Mouse (Mus musculus): ENCODE results near the gene Gm20481.
"Not testable (repeated sequence)": the region's sequence is repeated elsewhere in the genome, so short reads cannot be mapped to it uniquely, and the experiment has no call there.

The Gm20481 gene

GRCm38 (mm10) chr17:35003022-35003838, 33.5 kb downstream of the Gm20481 start:
- no peak for DNase-seq (ENCODE audit: low spot score in 2 of 2)

GRCm38 (mm10) chr17:35004075-35004717, 34.5 kb downstream of the Gm20481 start:
- no peak for DNase-seq (ENCODE audit: low spot score in 2 of 2)

GRCm38 (mm10) chr17:35005158-35005557, 35.4 kb downstream of the Gm20481 start:
- DNase-seq (ENCODE audit: low spot score in 2 of 2), result peak; percentile 10 to 59

GRCm38 (mm10) chr17:35005902-35006301, 36.2 kb downstream of the Gm20481 start:
- not testable (repeated sequence) for DNase-seq (ENCODE audit: low spot score in 2 of 2)

GRCm38 (mm10) chr17:35007387-35007991, 37.8 kb downstream of the Gm20481 start:
- no peak for DNase-seq (ENCODE audit: low spot score in 2 of 2)

- DNase-seq (ENCODE audit: low spot score in 2 of 2), result no peak
Measured at GRCm38 (mm10) chr17:35009586-35009985, 39.9 kb downstream of the Gm20481 start.

DNA sequence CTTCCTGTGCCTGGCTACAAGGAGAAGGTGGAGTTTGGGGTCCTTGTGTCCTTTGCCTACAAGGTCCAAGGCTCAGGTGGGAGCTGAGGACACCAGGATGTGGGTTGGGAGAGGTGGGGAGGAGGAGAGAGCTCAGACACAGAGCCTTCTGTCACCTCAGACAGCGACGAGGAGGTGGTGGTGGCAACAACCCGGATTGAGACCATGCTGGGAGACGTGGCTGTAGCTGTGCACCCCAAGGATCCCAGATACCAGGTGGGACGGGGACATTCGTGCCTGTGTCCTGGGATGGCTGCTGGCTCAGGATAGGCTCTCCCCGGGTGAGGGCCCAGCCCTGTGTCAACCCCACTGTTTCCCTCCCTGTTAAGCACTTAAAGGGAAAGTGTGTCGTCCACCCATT, 41.7 kb downstream of the Gm20481 start:
- DNase-seq (ENCODE audit: low spot score in 2 of 2), result peak in 1 of 2 experiments; percentile 59

DNA sequence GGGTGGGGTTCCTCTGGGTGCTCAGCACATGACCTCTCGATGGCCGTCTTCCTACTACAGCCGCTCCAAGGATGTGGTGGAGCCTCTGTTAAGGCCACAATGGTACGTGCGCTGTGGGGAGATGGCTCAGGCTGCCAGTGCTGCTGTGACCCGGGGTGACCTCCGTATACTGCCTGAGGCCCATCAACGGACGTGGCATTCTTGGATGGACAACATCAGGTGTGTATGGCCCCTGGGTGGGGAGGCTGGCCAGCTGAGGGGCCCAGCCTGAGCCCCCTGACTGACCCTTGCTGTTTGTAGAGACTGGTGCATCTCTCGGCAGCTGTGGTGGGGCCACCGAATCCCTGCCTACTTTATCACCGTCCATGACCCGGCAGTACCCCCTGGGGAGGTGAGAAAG, 42.7 kb downstream of the Gm20481 start:
- no peak for DNase-seq (ENCODE audit: low spot score in 2 of 2)

DNA sequence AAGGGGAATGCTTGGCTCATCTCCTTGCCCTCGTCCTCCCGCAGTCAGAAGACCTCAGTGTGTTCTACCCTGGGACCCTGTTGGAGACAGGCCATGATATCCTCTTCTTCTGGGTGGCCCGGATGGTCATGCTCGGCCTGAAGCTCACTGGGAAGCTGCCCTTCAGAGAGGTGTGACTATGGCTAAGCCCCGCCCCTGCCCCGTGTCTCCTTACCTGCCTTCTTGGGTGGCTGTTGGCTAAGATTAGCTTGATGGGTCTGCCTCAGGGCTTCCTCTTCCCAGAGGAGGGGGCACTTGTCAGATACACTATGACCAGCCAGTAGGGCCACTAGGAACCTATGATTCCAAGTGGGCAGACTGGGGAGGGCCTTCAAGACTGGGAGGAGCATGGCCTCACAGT, 43.5 kb downstream of the Gm20481 start:
- DNase-seq (ENCODE audit: low spot score in 2 of 2), result peak in 1 of 2 experiments; percentile 11

GRCm38 (mm10) chr17:35015296-35015695, 45.6 kb downstream of the Gm20481 start:
- DNase-seq (ENCODE audit: low spot score in 2 of 2), result peak in 1 of 2 experiments; percentile 65

DNA sequence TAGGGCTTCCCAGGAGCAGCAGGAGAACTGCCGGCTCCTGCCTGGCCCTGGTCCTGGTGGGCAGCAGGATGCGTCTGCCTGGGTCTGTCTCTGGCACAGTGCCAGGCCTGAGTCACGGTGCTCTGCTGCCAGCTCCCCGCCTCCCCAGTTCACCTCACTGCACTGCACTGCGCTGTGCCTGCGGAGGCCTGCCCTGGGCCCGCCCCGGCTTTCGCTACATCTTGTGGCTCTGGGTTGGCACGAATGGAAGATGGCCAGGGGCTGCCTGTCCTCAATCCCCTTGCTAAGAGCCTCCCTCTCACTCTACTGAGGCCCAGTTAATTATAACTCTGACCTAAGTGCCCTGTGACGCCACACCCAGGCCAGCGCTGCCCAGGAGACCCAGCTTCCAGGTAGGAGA, 46.7 kb downstream of the Gm20481 start, which contains the start of gene Vwa7:
Vwa7 (plus strand) TSS at position 204 of the 400 bp plus-strand sequence.
- peak; percentile 38 to 69 for DNase-seq (ENCODE audit: low spot score in 2 of 2)

- peak; percentile 14 to 62 for DNase-seq (ENCODE audit: low spot score in 2 of 2)
Measured at GRCm38 (mm10) chr17:35016791-35017705, 47.3 kb downstream of the Gm20481 start.

DNA sequence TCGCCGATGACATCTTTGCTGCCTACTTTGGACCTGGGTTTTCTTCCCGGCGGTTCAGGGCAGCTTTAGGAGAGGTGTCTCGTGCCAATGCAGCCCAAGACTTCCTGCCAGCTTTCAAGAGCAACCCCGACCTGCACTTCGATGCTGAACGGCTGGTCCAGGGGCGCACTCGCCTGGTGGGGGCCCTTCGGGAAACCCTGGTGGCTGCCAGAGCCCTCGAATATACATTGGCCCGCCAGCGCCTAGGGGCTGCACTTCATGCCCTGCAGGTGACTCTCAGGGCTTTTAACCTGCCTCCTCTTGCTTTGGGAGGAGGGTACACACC, 48.0 kb downstream of the Gm20481 start:
- peak in 1 of 2 experiments; percentile 61 for DNase-seq (ENCODE audit: low spot score in 2 of 2)

GRCm38 (mm10) chr17:35018171-35018570, 48.5 kb downstream of the Gm20481 start:
- peak in 1 of 2 experiments; percentile 57 for DNase-seq (ENCODE audit: low spot score in 2 of 2)

GRCm38 (mm10) chr17:35019894-35020293, 50.2 kb downstream of the Gm20481 start:
- DNase-seq (ENCODE audit: low spot score in 2 of 2), result no peak

- no peak for DNase-seq (ENCODE audit: low spot score in 2 of 2)
Measured at GRCm38 (mm10) chr17:35020551-35020950, 50.8 kb downstream of the Gm20481 start.

DNA sequence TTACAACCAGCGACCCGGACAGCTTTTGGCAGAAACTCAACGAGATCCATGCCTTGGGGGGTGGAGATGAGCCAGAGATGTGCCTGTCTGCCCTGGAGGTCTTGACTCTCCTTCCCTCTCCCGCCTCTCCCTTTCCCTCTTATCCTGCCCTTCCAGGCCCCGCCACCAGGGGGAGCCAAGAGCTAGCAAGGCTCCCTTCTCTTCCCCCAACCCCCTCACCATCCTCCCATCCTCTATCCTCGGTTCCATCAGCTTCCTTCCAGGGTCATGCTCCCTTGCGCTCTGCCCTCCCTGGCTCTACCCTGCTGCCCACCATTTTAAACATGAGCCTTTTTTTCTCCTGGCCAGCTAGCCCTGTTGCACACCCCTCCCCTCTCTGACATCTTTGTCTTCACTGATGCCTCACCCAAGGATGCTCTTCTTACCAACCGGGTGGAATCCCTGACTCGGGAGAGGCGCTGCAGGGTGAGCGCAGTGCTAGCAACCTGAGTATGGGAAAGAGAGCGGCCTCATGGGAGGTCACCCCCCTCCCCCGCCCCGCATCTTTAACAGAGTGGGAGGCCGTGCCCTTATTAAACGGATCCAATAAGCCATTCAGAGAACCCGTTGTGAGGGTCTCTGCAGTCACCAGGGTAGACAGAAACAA, 51.6 kb downstream of the Gm20481 start:
- DNase-seq (ENCODE audit: low spot score in 2 of 2), result peak; percentile 89 to 98

Data from spleen, postnatal 4 days (tissue).